Mouse (Mus musculus): ENCODE measurements at regions not wholly inside any gene's neighbourhood (a gene's known extent, or its start where the extent isn't known, plus 50 kb on each side); places are given as distances from the start of the nearest gene placed in this dataset.

- Histone ChIP-seq H3K36me3 (ENCODE audit: control insufficient read depth in 1 of 2, insufficient read depth in 2 of 2, low read length in 2 of 2) (no peaks in the 10 kb centered on the region), H3K4me3 (ENCODE audit: control insufficient read depth in 1 of 2, insufficient read depth in 1 of 2, low read depth in 2 of 2, low read length in 2 of 2) (no peak overlapping the region), H3K9me3 (replicated peaks; ENCODE audit: insufficient read depth, low read length) (no peaks in the 10 kb centered on the region), H3K9ac (ENCODE audit: control insufficient read depth, low read depth, low read length, poor library complexity, severe bottlenecking) (no peak overlapping the region), H3K79me2 (ENCODE audit: control insufficient read depth, insufficient read depth, low read length, poor library complexity) (no peaks in the 10 kb centered on the region), H3K4me1 (ENCODE audit: control insufficient read depth in 1 of 2, insufficient read depth in 2 of 2, low read length in 2 of 2) (no peaks in the 10 kb centered on the region), H3K27me3 (ENCODE audit: control insufficient read depth in 1 of 2, insufficient read depth in 2 of 2, low read length in 2 of 2) (no peaks in the 10 kb centered on the region), H3K27ac (ENCODE audit: control insufficient read depth, low read depth, low read length) (no peak overlapping the region)
- TF ChIP-seq POLR2A (IDR thresholded peaks at IDR 0.05; ENCODE audit: control insufficient read depth in 1 of 2, insufficient read depth in 1 of 2, low read depth in 1 of 2, low read length in 2 of 2, poor library complexity in 1 of 2) (no peak), TAL1 (IDR thresholded peaks at IDR 0.05; ENCODE audit: low read length) (no peak), ZMIZ1 (IDR thresholded peaks at IDR 0.05; ENCODE audit: low read depth, low read length) (no peak), USF1 (IDR thresholded peaks at IDR 0.05; ENCODE audit: low read depth, low read length) (no peak), UBTF (IDR thresholded peaks at IDR 0.05; ENCODE audit: borderline replicate concordance, insufficient read depth, low read depth, low read length) (no peak), ZNF384 (IDR thresholded peaks at IDR 0.05; ENCODE audit: low read depth, low read length) (no peak), TBP (IDR thresholded peaks at IDR 0.05; ENCODE audit: low read depth, low read length) (no peak), MAX (IDR thresholded peaks at IDR 0.05; ENCODE audit: low read length) (no peak), SMC3 (IDR thresholded peaks at IDR 0.05; ENCODE audit: low read depth, low read length) (no peak), CHD1 (IDR thresholded peaks at IDR 0.05; ENCODE audit: low read depth, low read length) (no peak), JUND (IDR thresholded peaks at IDR 0.05; ENCODE audit: low read depth, low read length) (no peak), CTCF (IDR thresholded peaks at IDR 0.05 in 2 of 3, conservative IDR thresholded peaks at IDR 0.05 in 1 of 3; ENCODE audit: control insufficient read depth in 1 of 3, insufficient read depth in 1 of 3, low read depth in 2 of 3, low read length in 3 of 3, poor library complexity in 1 of 3, severe bottlenecking in 1 of 3) (no peak), MAZ (IDR thresholded peaks at IDR 0.05; ENCODE audit: low read depth, low read length) (no peak), MYB (IDR thresholded peaks at IDR 0.05; ENCODE audit: low read depth, low read length) (no peak), MEF2A (IDR thresholded peaks at IDR 0.05; ENCODE audit: extremely low read depth, insufficient replicate concordance, low read depth, low read length, poor library complexity, severe bottlenecking) (no peak), EP300 (IDR thresholded peaks at IDR 0.05; ENCODE audit: low read depth in 1 of 2, low read length in 2 of 2) (no peak)
- no peak for DNase-seq (ENCODE audit: low read depth, low spot score)
Observed at GRCm38 (mm10) chr8:34709911-34710733, 598.6 kb upstream of the Gm10131 start.

- Histone ChIP-seq H3K27me3 (ENCODE audit: control insufficient read depth in 1 of 2, insufficient read depth in 2 of 2, low read length in 2 of 2) (no peaks in the 10 kb centered on the region), H3K27ac (ENCODE audit: control insufficient read depth, low read depth, low read length) (no peak overlapping the region), H3K9me3 (replicated peaks; ENCODE audit: insufficient read depth, low read length) (no peaks in the 10 kb centered on the region), H3K36me3 (ENCODE audit: control insufficient read depth in 1 of 2, insufficient read depth in 2 of 2, low read length in 2 of 2) (no peaks in the 10 kb centered on the region), H3K79me2 (ENCODE audit: control insufficient read depth, insufficient read depth, low read length, poor library complexity) (no peaks in the 10 kb centered on the region), H3K4me1 (ENCODE audit: control insufficient read depth in 1 of 2, insufficient read depth in 2 of 2, low read length in 2 of 2) (no peaks in the 10 kb centered on the region), H3K9ac (ENCODE audit: control insufficient read depth, low read depth, low read length, poor library complexity, severe bottlenecking) (no peak overlapping the region), H3K4me3 (ENCODE audit: control insufficient read depth in 1 of 2, insufficient read depth in 1 of 2, low read depth in 2 of 2, low read length in 2 of 2) (no peak overlapping the region)
- no peak for DNase-seq (ENCODE audit: low read depth, low spot score)
- TF ChIP-seq TCF12 (IDR thresholded peaks at IDR 0.05; ENCODE audit: low read depth, low read length): no peak
- no peak for TF ChIP-seq GABPA (IDR thresholded peaks at IDR 0.05; ENCODE audit: low read depth, low read length)
- TF ChIP-seq MXI1 (IDR thresholded peaks at IDR 0.05; ENCODE audit: low read depth, low read length): no peak
- no peak for TF ChIP-seq POLR2AphosphoS2 (IDR thresholded peaks at IDR 0.05; ENCODE audit: low read length)
- no peak for TF ChIP-seq SMC3 (IDR thresholded peaks at IDR 0.05; ENCODE audit: low read depth, low read length)
- no peak for TF ChIP-seq JUND (IDR thresholded peaks at IDR 0.05; ENCODE audit: low read depth, low read length)
- TF ChIP-seq MYB (IDR thresholded peaks at IDR 0.05; ENCODE audit: low read depth, low read length): no peak
- TF ChIP-seq EP300 (IDR thresholded peaks at IDR 0.05; ENCODE audit: low read depth in 1 of 2, low read length in 2 of 2): no peak
- no peak for TF ChIP-seq GATA1 (IDR thresholded peaks at IDR 0.05; ENCODE audit: low read depth, low read length)
- TF ChIP-seq USF2 (IDR thresholded peaks at IDR 0.05; ENCODE audit: borderline replicate concordance in 1 of 2, insufficient read depth in 1 of 2, low read depth in 1 of 2, low read length in 2 of 2): no peak
- TF ChIP-seq E2F4 (IDR thresholded peaks at IDR 0.05; ENCODE audit: borderline replicate concordance, low read depth, low read length): no peak
- TF ChIP-seq KAT2A (conservative IDR thresholded peaks at IDR 0.05; ENCODE audit: low read depth, low read length): no peak
- TF ChIP-seq USF1 (IDR thresholded peaks at IDR 0.05; ENCODE audit: low read depth, low read length): no peak
- TF ChIP-seq SIN3A (IDR thresholded peaks at IDR 0.05; ENCODE audit: low read length): no peak
- TF ChIP-seq TBP (IDR thresholded peaks at IDR 0.05; ENCODE audit: low read depth, low read length): no peak
- no peak for TF ChIP-seq HCFC1 (IDR thresholded peaks at IDR 0.05; ENCODE audit: low read depth, low read length)
- TF ChIP-seq NELFE (IDR thresholded peaks at IDR 0.05; ENCODE audit: low read depth, low read length): no peak
- no peak for TF ChIP-seq MYC (IDR thresholded peaks at IDR 0.05; ENCODE audit: low read depth, low read length)
- no peak for TF ChIP-seq CHD2 (IDR thresholded peaks at IDR 0.05; ENCODE audit: low read length)
Observed at GRCm38 (mm10) chr8:34709316-34709715, 597.8 kb upstream of the Gm10131 start.

Measured in MEL (cell line).